Mouse (Mus musculus): ENCODE results near the gene Zfp454.

Gene Zfp454

GRCm38 (mm10) chr11:50887390-50888128 lies at the start of gene Zfp454:
TSS of gene Zfp454 (minus strand) at chr11:50887651.
- peak; percentile 93 to 96 for DNase-seq

GRCm38 (mm10) chr11:50932040-50932439 lies 44.6 kb upstream of the Zfp454 start:
- DNase-seq = no peak

DNA sequence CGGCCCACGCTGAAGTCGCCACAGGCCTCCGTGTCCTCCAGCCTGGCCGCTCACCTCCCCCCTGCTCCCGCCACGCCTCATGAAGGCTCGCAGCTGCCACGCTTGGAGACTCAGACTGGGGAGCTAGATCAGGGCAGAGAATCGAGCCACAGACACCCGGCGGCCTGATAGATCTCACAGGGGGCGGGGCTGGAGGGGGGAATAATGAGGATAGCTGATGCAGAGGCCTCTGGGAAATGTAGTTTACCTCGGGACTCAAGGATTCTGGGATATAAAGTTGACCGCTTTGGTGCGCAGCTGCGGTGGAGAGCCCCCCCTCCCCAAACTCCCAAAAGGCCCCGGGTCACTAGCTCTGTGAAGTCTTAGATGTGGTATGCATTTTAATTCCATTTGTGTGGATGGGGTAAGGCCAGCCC lies 44.0 kb upstream of the Zfp454 start, which contains the start of gene Zfp354b:
Gene Zfp354b, minus strand, starts transcription at position 183 of the 416 bp plus-strand sequence.
- DNase-seq = peak; percentile 93 to 96

DNA sequence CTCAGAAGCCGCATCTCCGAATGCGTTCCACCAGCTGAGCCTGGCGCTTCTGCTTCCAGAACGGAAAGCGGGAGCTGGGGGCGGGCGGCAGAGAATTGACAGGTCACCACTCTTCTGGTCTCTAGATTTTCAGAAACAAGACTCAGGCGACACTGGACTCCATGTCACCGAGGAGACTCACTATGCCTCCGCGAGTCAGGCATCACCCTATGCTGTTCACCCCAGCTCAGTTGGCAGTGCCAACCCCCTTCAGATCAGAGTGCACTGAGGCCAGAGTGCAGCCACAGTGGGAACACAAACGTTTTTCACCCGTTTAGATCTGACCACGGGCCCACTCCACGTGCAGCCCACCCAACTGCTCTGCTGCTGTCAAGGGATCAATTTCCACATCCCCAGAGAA lies 43.6 kb upstream of the Zfp454 start:
- DNase-seq = no peak

DNA sequence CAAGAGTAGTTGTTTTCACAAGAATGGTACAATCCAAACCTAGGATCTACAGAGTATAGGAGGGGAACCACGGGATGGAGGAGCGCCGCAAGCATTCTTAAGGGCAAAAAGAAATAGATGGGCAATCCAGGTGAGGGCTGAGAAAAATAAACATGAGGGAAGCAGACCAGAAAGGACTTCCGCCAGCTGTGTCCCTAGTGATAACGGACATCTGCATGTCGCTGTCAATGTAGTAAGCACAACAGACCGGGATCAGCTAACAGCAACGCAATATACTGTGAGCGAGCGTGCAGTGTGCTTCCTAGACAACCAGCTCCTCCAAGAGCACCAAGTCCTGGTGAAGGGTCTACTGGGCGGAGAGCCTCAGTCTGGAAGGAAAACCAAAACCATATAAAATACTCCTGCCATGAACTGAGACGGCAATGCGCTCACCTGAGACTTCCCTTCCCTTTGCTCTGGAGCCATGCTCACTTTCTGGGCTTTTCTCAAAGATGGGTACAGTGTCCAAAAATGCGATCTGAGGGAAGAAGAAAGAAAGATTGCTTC lies 43.1 kb upstream of the Zfp454 start:
- DNase-seq = peak in 1 of 2 experiments; percentile 21

GRCm38 (mm10) chr11:50915671-50916320 lies 28.3 kb upstream of the Zfp454 start, which contains the start of gene Zfp2:
TSS of gene Zfp2 (minus strand) at chr11:50916165.
- peak; percentile 96 for DNase-seq

DNA sequence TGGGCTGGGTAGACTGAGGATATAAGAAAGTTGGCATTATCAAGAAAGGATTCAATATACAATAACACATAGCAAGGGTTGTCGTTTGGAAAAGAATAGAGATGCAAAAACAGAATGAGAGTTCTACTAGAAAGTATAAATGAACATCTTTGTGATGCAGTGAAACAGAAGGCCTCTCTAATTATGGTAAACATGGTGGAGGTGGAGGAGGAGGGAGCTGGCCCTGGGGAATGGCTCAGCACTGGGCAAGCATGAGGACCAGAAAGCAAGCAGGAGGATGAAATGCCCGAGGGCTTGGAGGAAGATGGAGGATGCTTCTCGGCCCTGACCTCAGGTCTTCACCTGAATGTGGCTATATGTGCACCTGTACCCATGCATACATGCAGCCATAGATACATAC lies 27.0 kb upstream of the Zfp454 start:
- no peak for DNase-seq

- DNase-seq = no peak
These were observed 25.9 kb upstream of the Zfp454 start for GRCm38 (mm10) chr11:50913301-50913700.

- no peak for DNase-seq
These were observed 20.7 kb upstream of the Zfp454 start for GRCm38 (mm10) chr11:50908136-50908535.

- DNase-seq = no peak
These were observed 9.9 kb upstream of the Zfp454 start for GRCm38 (mm10) chr11:50897359-50897758.

GRCm38 (mm10) chr11:50892441-50892840 lies 5.0 kb upstream of the Zfp454 start:
- DNase-seq = no peak

DNA sequence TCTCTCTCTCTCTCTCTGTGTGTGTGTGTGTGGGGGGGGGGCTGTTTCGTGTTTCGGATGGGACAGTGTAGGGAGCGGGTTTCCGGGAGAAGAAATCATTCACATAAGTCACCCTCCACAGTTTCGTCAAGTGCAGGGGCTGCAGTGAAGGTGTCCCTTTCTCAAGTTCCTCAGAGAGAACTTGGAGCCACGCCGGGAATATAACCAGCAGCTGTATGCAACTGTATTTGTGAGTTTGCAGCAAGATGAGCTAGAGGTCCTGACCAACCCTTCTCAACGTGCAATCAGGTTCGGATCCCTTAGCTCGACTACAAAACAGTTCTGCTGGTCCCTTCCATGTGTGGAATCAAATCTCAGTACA lies 538 bp downstream of the Zfp454 start:
- peak; percentile 42 to 45 for DNase-seq

GRCm38 (mm10) chr11:50886231-50886932 lies 1.1 kb downstream of the Zfp454 start:
- peak; percentile 49 to 59 for DNase-seq

DNA sequence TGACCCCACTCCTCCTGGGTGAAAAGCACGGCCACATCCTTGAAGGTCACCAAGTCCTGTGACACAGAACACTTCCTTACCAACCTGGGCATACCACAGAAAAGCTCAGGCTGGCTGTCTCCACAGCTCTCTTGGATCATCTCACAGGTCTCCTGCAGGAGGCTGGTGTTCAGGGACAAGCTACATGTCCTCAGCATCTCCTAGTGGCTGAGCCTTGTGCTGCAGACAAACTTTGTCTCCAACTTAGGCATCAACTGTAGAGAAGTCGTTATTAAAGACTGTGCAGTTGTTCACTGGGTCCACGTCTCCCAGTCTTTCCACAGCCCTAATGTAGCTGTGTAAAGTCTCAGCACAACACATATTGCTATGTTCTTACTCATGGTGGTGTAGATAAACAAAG lies 3.7 kb downstream of the Zfp454 start:
- DNase-seq = no peak

DNA sequence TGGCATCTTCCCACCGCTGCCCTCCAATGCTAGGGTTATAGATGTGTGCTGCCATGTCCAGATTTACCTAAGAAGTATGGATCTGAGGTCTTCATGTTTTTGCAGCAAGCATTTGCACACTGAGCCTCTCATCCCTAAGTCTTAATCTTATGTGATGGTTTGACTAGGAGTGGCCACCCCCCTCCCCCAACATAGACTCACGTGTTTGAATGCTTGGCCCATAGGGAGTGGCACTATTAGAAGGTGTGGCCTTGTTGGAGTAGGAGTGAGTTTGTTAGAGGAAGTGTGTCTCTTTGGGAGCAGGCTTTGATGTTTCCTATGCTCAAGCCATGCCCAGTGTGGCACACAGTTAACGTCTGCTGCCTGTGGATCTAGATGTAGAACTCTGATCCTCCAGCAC lies 8.8 kb downstream of the Zfp454 start:
- DNase-seq = no peak

DNA sequence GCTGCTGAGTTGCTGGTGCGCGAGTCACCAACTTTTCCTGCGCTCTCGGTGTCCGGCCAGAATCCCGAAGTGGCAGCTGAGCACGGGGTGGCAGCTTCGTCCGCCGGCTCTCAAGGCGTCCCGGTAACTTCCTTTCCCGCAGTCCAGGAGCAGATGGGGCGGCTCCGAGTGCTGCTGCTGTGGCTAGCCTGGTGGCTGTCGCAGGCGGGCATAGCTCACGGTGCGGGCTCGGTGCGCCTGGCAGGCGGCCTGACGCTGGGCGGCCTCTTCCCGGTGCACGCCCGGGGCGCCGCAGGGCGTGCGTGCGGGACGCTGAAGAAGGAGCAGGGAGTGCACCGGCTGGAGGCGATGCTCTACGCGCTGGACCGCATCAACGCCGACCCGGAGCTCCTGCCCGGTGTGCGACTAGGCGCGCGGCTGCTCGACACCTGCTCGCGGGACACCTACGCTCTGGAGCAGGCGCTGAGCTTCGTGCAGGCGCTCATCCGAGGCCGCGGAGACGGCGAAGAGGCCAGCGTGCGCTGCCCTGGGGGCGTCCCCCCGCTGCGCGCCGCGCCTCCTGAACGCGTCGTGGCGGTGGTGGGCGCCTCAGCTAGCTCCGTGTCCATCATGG lies 36.4 kb downstream of the Zfp454 start:
- peak; percentile 17 to 22 for DNase-seq

GRCm38 (mm10) chr11:50850177-50850735 lies 37.2 kb downstream of the Zfp454 start, which contains the start of gene Grm6:
TSS of gene Grm6 (plus strand) at chr11:50850685.
- no peak for DNase-seq

DNA sequence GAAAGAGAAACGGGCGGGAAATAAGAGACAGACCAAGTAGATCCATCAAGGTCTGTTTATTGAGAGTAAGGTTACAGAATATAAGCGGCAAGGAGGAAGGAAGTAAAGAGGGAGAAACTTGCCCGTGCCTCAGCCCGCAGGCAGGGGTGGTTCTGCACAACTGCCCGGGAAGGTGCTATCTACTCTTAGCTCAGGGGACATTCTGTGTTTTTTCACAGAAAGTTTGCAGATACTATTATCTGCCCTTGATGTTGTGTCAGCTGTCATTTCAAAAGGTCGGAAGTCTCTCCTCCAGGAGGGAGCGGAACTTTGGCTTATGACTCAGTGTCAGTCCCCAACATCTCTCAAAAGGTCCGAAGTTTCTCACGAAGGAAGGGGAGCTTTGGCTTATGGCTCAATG lies 38.1 kb downstream of the Zfp454 start:
- DNase-seq = no peak

DNA sequence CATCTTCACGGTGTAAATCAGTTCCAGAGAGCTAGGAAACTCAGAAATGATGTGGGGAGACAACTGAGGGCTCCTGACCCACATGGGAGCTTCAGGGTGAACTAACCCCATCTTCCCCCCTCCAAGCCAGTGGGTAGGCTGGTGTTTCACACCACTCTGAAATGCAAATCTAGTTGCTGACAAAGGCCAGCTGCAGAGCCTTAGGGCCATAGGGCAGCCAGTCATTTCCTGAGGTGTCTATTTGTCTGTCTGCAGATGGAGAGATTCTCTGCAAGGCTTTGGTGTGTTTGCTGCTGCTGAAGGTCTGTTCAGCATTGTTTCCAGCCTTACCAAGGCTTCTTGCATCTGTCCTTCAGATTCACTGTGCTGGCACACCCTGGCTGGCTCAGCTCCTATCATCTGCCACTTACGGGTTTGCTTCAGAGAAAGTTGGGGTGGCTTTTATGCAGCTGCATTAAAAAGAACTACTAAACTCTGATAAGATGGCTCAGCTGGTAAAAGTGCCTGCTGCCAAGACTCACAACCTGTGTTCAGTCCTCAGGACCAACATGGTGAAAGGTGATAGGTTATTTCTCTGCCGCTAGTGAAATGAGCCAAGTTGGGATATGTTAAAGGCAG lies 38.8 kb downstream of the Zfp454 start:
- DNase-seq = no peak

GRCm38 (mm10) chr11:50847047-50847446 lies 40.4 kb downstream of the Zfp454 start:
- DNase-seq = peak; percentile 38 to 39

DNA sequence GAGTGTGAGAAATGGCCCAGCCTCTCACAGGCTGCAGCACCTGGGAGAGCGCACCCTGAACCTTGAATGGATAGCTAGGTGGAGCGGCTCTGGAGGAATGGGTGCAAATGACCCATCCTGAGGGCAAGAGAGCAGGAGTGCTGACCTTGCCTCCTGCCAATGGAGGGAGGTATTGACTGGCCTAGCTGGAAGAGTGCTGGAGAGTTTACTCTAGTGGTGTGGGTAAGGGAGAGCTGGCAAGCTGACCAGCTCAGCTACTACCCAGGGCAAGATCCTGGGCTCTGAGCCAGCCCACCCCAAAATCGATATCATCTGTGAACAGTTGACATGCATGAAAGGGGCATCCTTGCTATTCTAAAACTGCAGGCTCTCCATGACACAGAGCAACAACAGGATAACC lies 41.5 kb downstream of the Zfp454 start:
- DNase-seq = no peak
